Mouse (Mus musculus) CH12.LX (cell line): Measurements from ENCODE around the gene Ccnd3.

Source experiments
- CTCF ChIP-seq, 2 experiments: IDR thresholded peaks in 1 of 2; conservative IDR thresholded peaks in 1 of 2; 2 replicates each; pipeline ENCODE4 v1.5.1; 2011 to 2012; ENCODE audit warnings: low read depth in 2 of 2, low read length in 2 of 2, improper control_type of control experiment in 1 of 2, inconsistent platforms in 1 of 2, mild to moderate bottlenecking in 1 of 2, moderate library complexity in 1 of 2
- EP300 ChIP-seq: IDR thresholded peaks from 2 replicates; pipeline ENCODE4 v1.6.1; 2011; ENCODE audit warnings: low read length, improper control_type of control experiment
- HCFC1 ChIP-seq: IDR thresholded peaks from 2 replicates; pipeline ENCODE4 v1.6.1; 2012; ENCODE audit warnings: low read depth, mild to moderate bottlenecking, inconsistent platforms, low read length, improper control_type of control experiment
- MAX ChIP-seq: IDR thresholded peaks from 2 replicates; pipeline ENCODE4 v1.6.1; 2011; ENCODE audit warnings: low read length, improper control_type of control experiment
- USF1 ChIP-seq: IDR thresholded peaks from 2 replicates; pipeline ENCODE4 v1.6.1; 2014; ENCODE audit warnings: low read depth, mild to moderate bottlenecking, inconsistent platforms, low read length, improper control_type of control experiment

GRCm38 (mm10) chr17:47599511-47600297 lies 94.9 kb downstream of the Ccnd3 start:
- TF ChIP-seq CTCF (conservative IDR thresholded peaks at IDR 0.05 in 1 of 2, IDR thresholded peaks at IDR 0.05 in 1 of 2; ENCODE audit: low read depth in 2 of 2, low read length in 2 of 2) (no peak), HCFC1 (no peak), MAX (no peak), EP300 (no peak), USF1 (no peak)
